Mouse (Mus musculus) adrenal gland, postnatal 14 days (tissue): Measurements from ENCODE around the gene Ppox. TPM values are rescaled to one million over a fixed set of nuclear protein-coding genes. Genes with fewer than 3 reads are reported as not detected.
"Not testable (repeated sequence)": the region's sequence is repeated elsewhere in the genome, so short reads cannot be mapped to it uniquely, and the experiment has no call there.

ENCODE experiments used
- DNase-seq: peaks from one replicate; pipeline ENCODE4 v3.0.0; 2021; ENCODE audit warnings: mixed read lengths
- long read RNA-seq, 2 experiments: library from polyadenylated mRNA; stranded (forward); transcript quantifications; one replicate each; pipeline ENCODE4 v2.0.0; 2021
- total RNA-seq: library from RNA; stranded (reverse); gene quantifications from 2 replicates; pipeline ENCODE4 v1.2.3, GENCODE M21; 2021

Ppox gene
- 34.8 and 38.1 TPM in 2 replicates for total RNA-seq
- long read RNA-seq, experiment 1, transcript Ppox-201 (13 exons, 1,821 nt), result major isoform, 28 of 51 reads
- long read RNA-seq, experiment 1, partial matches to known transcripts, result 6 of 51 reads
- long read RNA-seq, experiment 1, other reads (novel, unspliced or antisense), result 17 of 51 reads
- long read RNA-seq, experiment 2, transcript Ppox-201 (13 exons, 1,821 nt), result major isoform, 16 of 54 reads
- long read RNA-seq, experiment 2, partial matches to known transcripts, result 5 of 54 reads
- long read RNA-seq, experiment 2, other reads (novel, unspliced or antisense), result 33 of 54 reads

GRCm38 (mm10) chr1:171280916-171281527, at the start of gene Ppox:
TSS of gene Ppox (minus strand) at chr1:171281186.
- DNase-seq, result peak; percentile 94

- DNase-seq, result no peak
Measured at GRCm38 (mm10) chr1:171330216-171330560, 49.2 kb upstream of the Ppox start.

- peak; percentile 90 for DNase-seq
Measured at GRCm38 (mm10) chr1:171329433-171330215, 48.6 kb upstream of the Ppox start.

- DNase-seq, result peak; percentile 94
Measured at GRCm38 (mm10) chr1:171328839-171329432, 48.0 kb upstream of the Ppox start, which contains the start of gene Dedd. TSS of gene Dedd (plus strand) at chr1:171329145.

GRCm38 (mm10) chr1:171328244-171328643, 47.3 kb upstream of the Ppox start:
- DNase-seq, result peak; percentile 33

GRCm38 (mm10) chr1:171326588-171326987, 45.6 kb upstream of the Ppox start:
- DNase-seq, result not testable (repeated sequence)

GRCm38 (mm10) chr1:171325571-171325970, 44.6 kb upstream of the Ppox start:
- DNase-seq, result no peak

- DNase-seq, result no peak
Measured at GRCm38 (mm10) chr1:171322012-171322411, 41.0 kb upstream of the Ppox start.

- DNase-seq, result peak; percentile 47
Measured at GRCm38 (mm10) chr1:171321415-171321814, 40.4 kb upstream of the Ppox start.

- no peak for DNase-seq
Measured at GRCm38 (mm10) chr1:171320151-171320550, 39.2 kb upstream of the Ppox start.

- DNase-seq, result no peak
Measured at GRCm38 (mm10) chr1:171319748-171320147, 38.8 kb upstream of the Ppox start.

GRCm38 (mm10) chr1:171309321-171309720, 28.3 kb upstream of the Ppox start:
- DNase-seq, result no peak

GRCm38 (mm10) chr1:171306157-171306556, 25.2 kb upstream of the Ppox start:
- DNase-seq, result not testable (repeated sequence)

- DNase-seq, result no peak
Measured at GRCm38 (mm10) chr1:171298226-171298625, 17.2 kb upstream of the Ppox start.

GRCm38 (mm10) chr1:171295063-171295402, 14.0 kb upstream of the Ppox start:
- DNase-seq, result no peak

- peak; percentile 90 for DNase-seq
Measured at GRCm38 (mm10) chr1:171294298-171295062, 13.5 kb upstream of the Ppox start, which contains the start of gene Ufc1. TSS of gene Ufc1 (minus strand) at chr1:171295024.

- peak; percentile 49 for DNase-seq
Measured at GRCm38 (mm10) chr1:171293906-171294297, 12.9 kb upstream of the Ppox start.

- no peak for DNase-seq
Measured at GRCm38 (mm10) chr1:171293351-171293750, 12.4 kb upstream of the Ppox start.

GRCm38 (mm10) chr1:171288328-171288727, 7.3 kb upstream of the Ppox start:
- DNase-seq, result no peak

GRCm38 (mm10) chr1:171287136-171288081, 6.4 kb upstream of the Ppox start, which contains the start of gene Usp21:
TSS of gene Usp21 (minus strand) at chr1:171287991.
- DNase-seq, result peak; percentile 98

GRCm38 (mm10) chr1:171286517-171286916, 5.5 kb upstream of the Ppox start:
- DNase-seq, result no peak
